Mouse (Mus musculus) bone marrow macrophage, adult 2 months (primary cell): Measurements from ENCODE around the gene B230217C12Rik. TPM values are rescaled to one million over a fixed set of nuclear protein-coding genes. Genes with fewer than 3 reads are reported as not detected.

Experiments used
- H3K27ac ChIP-seq: 2 replicates; pipeline ENCODE4 v1.5.1; 2012; ENCODE audit warnings: low read depth, low read length; ENCODE audit not compliant: insufficient read depth
- H3K4me1 ChIP-seq: 2 replicates; pipeline ENCODE4 v1.6.1; 2012; ENCODE audit warnings: low read length; ENCODE audit not compliant: control insufficient read depth, insufficient read depth
- H3K4me3 ChIP-seq: 2 replicates; pipeline ENCODE4 v1.5.1; 2012; ENCODE audit warnings: mild to moderate bottlenecking, low read length, moderate library complexity; ENCODE audit not compliant: insufficient read depth
- CTCF ChIP-seq: IDR thresholded peaks from 2 replicates; pipeline ENCODE4 v1.5.1; 2012; ENCODE audit warnings: low read depth, mild to moderate bottlenecking, low read length, moderate library complexity
- POLR2A ChIP-seq: IDR thresholded peaks from 2 replicates; pipeline ENCODE4 v1.6.1; 2012; ENCODE audit warnings: mild to moderate bottlenecking, low read depth, low read length, borderline replicate concordance
- polyA plus RNA-seq: library from polyadenylated mRNA; stranded (reverse); fragments of >200 nt; gene quantifications from 2 replicates; pipeline ENCODE4 v1.2.4, GENCODE M21; 2012; ENCODE audit not compliant: missing spikeins, insufficient read depth, insufficient read length

Gene B230217C12Rik
- polyA plus RNA-seq, 1 experiment: 1.8 TPM

DNA sequence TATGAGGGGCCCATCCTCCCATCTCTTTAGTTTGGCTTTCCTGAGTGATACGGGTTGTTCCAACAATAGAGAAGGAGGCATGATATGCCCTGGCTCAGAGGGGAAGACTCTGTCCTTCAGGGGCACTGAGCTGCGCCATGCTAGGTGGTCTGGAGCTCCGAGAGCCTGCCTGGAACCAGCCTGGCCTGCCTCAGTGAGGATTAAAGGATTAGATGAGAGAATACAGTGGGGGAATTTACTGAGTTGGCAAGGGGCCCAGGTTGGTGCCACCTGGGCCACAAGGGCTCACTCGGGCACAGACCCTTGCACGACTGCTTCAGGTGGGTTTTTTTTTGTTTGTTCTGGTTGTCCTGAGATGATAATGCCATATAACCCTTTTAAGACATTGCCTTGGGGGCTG is 24.4 kb upstream of the B230217C12Rik start:
- H3K4me1 ChIP-seq: peaks cover 41% of the 10 kb centered on the region
- H3K27ac ChIP-seq: no peak overlapping the region
- TF ChIP-seq CTCF (no peak), POLR2A (no peak)
- no peak overlapping the region for H3K4me3 ChIP-seq

DNA sequence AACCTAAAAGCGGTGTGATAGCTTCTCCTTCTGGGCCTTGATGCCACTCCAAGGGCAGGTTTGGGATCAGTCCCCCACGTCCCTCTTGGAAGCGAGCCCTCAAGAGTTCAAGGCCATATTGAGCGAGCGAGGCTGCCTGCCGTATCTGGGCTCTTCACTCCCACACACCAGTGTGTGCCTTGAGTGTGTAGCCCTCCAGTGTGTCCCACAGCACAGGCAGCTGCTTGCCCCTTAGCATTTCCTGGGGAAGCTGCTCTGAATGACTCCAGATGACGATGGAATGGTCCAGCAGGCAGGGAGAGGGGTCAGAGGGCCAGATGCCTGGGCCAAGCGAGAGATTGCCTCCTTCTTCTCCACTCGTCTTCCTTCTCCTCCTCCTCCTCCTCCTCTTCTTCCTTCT is 23.7 kb upstream of the B230217C12Rik start:
- peaks cover 48% of the 10 kb centered on the region for H3K4me1 ChIP-seq
- H3K4me3 ChIP-seq: no peak overlapping the region
- TF ChIP-seq POLR2A: no peak
- no peak for TF ChIP-seq CTCF
- peak overlapping the region; percentile 64; the same call in 1 of the 2 replicates for H3K27ac ChIP-seq

DNA sequence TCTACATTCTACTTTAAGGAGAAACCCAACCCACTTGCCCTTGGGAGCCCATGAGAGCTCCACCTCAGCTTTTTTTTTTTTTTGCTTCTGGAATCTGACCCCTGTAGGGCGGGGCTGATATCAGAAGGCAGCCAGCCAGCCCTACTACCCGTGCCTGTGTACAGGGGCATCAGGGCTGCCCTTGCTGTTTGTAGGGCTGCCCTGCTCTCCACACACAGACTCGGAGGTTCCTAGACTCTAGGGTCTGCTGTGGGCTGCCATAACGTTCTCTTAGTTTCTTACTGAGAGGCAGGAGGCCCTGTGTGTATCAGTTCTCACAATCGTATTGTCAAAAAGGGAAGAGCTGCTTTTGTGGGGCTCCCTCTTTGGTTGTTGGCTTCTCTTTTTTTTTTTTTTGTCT is 23.2 kb upstream of the B230217C12Rik start:
- Histone ChIP-seq H3K27ac (peak overlapping the region; percentile 64), H3K4me3 (no peak overlapping the region), H3K4me1 (peaks cover 50% of the 10 kb centered on the region)
- TF ChIP-seq CTCF (no peak), POLR2A (no peak)

DNA sequence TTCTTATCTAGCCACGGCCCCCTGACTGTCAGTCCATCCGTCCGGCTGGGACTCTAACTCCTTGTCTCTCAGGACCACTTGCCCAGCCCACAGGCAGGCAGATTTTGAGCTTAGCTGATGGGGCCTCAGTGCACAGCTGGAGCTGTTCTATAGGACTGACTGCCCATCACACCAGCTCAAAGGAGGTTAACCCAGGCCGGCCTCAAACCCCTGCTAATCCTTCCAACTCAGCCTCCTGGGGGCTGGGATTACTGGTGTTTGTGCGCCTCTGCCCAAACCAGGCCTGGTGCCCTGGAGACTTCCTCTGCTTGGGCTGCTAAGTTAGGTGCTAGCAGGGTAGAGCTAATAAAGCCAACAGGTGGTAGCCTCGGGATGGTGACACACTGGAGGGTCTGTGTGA is 22.6 kb upstream of the B230217C12Rik start:
- Histone ChIP-seq H3K27ac (peak overlapping the region; percentile 26), H3K4me1 (peaks cover 53% of the 10 kb centered on the region), H3K4me3 (no peak overlapping the region)
- TF ChIP-seq POLR2A (no peak), CTCF (no peak)

DNA sequence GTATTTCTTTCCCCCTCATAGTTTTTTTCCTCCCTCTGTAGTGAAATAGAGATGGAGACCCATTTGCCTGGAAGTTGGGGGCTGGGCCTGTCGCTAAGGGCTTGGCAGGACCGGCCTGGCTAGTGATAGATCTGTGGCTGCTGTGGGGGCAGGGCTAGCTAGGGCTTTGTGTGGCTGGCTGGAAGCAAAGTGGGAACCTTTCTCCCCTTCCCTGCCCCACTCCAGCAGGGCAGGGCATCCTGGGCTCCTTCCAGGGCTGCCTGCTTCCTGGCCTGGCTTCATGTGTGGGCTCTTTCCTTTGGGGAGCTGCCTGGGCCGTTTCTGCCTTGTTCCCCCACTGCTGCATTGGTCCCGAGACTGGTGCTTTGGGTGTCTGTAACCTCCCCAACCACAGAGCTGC is 22.0 kb upstream of the B230217C12Rik start:
- TF ChIP-seq POLR2A (no peak), CTCF (no peak)
- Histone ChIP-seq H3K4me3 (no peak overlapping the region), H3K4me1 (peaks cover 54% of the 10 kb centered on the region), H3K27ac (peak overlapping the region; percentile 32; the same call in 1 of the 2 replicates)

DNA sequence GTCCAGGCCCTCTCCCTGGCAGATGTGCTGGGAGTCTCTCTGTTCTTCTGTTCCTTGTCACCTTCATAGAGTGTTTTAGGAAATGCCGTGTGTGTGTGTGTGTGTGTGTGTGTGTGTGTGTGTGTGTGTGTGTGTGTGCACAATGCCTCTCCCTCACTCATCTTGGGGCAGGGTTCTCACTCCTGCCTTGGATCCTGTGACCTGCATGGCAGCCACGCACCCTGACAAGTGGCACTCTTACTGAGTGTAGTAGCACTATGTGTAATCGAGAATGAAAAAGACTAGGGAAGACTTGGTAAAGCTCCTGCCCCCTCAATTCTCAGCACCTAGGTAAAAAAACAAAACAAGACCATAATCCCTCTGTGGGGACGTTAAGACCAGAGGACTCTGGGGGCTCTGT is 21.5 kb upstream of the B230217C12Rik start:
- H3K27ac ChIP-seq: peak overlapping the region; percentile 32; the same call in 1 of the 2 replicates
- H3K4me3 ChIP-seq: no peak overlapping the region
- H3K4me1 ChIP-seq: peaks cover 56% of the 10 kb centered on the region
- no peak for TF ChIP-seq POLR2A
- TF ChIP-seq CTCF: no peak

DNA sequence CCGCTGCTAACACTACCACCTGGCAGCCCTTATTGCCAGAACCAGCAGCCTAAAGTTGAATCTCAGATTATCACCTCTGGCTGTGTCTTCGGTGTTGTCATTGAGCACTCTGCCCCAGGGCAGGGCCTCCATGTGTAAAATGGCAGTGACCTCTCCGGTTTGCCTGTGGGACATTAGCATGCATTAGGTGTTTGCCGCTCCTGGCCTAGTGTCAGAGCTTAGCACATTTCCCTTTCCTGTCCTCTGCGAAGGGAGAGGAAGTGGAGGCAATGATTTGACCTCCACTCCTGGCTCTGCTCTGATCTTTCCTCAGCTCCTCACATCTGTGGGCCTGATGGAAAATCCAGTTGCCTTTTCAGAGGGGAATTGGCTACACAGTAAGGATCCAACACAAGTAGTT is 20.7 kb upstream of the B230217C12Rik start:
- TF ChIP-seq POLR2A: no peak
- Histone ChIP-seq H3K4me3 (no peak overlapping the region), H3K4me1 (peaks cover 64% of the 10 kb centered on the region), H3K27ac (peak overlapping the region; percentile 39)

DNA sequence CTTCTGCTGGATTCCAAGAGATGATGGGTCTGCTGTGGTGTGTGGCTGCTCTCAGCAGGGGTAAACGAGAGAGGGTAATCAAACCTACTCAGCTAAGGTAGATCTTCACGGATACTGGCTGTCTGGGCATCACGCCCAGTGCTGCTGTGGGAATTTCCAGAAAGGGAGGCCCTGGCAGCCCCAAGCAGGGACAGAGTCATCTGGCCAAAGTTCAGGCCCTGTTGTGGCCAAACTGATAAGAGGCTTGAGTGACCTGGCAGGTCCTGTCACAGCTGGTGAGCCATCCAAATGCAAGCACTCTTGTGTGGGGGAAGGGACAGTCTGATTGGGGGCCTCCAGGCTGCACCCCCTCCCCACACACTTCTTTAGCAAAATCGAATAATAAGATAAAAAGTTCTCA is 19.7 kb upstream of the B230217C12Rik start:
- no peak overlapping the region for H3K4me3 ChIP-seq
- peak overlapping the region; percentile 30 for H3K27ac ChIP-seq
- TF ChIP-seq POLR2A (no peak), CTCF (no peak)
- H3K4me1 ChIP-seq: peaks cover 73% of the 10 kb centered on the region

DNA sequence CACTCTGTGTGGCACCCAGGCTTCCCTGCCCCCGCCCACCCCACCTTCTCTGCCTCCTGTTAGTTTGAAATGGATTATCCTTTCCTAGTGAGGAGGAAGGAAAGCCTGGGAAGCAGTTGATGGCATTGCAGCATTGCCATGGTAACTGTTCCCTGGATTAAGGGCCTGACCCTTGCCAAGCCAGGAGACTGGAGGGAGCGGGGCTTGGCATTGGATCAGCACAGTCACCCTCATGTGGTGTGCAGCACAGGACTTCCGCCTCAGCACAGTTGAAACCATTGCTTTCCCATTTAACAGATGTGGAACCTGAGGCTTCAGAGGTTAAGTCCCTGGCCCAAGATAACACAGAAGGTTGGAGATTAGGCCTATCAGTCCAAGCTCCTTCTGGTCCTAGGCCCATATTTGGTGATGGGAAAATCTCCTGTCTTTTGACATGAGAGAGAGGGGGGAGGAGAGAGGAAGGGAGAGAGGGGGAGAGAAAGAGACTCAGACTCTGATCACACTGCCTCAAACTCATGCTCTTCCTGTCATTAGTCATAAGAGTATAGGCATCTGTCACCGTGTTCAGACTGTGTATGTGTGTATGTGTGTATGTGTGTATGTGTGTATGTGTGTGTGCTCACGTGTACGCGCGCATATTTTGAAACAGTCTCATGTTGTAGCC is 19.0 kb upstream of the B230217C12Rik start:
- peaks cover 79% of the 10 kb centered on the region for H3K4me1 ChIP-seq
- no peak overlapping the region for H3K4me3 ChIP-seq
- TF ChIP-seq CTCF (no peak), POLR2A (no peak)
- H3K27ac ChIP-seq: peak overlapping the region; percentile 33

DNA sequence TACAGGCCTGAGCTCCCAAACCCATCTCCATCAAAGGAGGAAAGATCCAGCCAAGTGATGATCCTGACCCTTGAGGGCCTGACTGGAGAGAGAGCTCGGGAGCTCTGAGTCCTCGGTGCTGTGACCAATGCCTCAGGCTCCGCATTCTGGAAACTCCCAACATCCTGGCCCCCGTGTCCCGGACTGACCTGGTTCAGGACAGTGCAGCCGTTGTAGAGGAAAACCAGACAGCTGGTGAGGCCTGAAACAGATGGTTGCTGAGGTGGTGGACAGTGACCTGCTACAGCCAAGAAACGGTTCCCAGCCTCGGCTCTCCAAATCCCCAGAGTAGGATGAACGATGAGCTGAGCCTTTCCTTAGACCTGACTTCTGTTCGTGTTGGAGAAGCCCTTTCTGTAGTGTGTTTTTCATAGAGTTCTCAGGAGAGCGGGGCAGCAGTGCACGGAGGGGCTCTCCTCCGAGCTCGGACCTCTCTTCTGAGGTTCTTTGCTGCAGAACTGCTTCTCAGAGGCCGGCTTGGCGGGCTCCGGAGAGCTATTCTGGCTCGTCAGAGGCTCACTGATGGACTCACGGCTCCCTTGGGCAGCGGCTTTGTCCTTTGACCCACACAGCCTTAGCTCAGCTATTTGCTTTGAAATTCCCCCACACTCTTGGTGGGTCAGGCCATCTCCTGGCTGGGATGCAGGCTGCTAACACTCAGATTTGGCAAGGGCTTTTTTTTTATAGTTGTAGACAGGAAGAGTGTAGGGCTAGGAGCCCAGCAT is 17.6 kb upstream of the B230217C12Rik start:
- H3K27ac ChIP-seq: no peak overlapping the region
- H3K4me3 ChIP-seq: no peak overlapping the region
- TF ChIP-seq CTCF: no peak
- no peak for TF ChIP-seq POLR2A
- H3K4me1 ChIP-seq: peaks cover 80% of the 10 kb centered on the region
